Mouse (Mus musculus): ENCODE measurements around the gene Grn.

Gene Grn

GRCm38 (mm10) chr11:102425555-102426316, 4.4 kb upstream of the Grn start:
- no peak for DNase-seq (ENCODE audit: low spot score in 2 of 2)

- DNase-seq (ENCODE audit: low spot score in 2 of 2) = no peak
These were observed 1.1 kb upstream of the Grn start for GRCm38 (mm10) chr11:102428981-102429540.

GRCm38 (mm10) chr11:102429551-102429950, 564 bp upstream of the Grn start:
- no peak for DNase-seq (ENCODE audit: low spot score in 2 of 2)

- peak; percentile 74 to 75 for DNase-seq (ENCODE audit: low spot score in 2 of 2)
These were observed 1.0 kb downstream of the Grn start for GRCm38 (mm10) chr11:102431018-102431645.

GRCm38 (mm10) chr11:102431728-102432114, 1.6 kb downstream of the Grn start:
- DNase-seq (ENCODE audit: low spot score in 2 of 2) = no peak

- no peak for DNase-seq (ENCODE audit: low spot score in 2 of 2)
These were observed 2.2 kb downstream of the Grn start for GRCm38 (mm10) chr11:102432115-102432843.

GRCm38 (mm10) chr11:102432896-102433295, 2.8 kb downstream of the Grn start:
- no peak for DNase-seq (ENCODE audit: low spot score in 2 of 2)

- no peak for DNase-seq (ENCODE audit: low spot score in 2 of 2)
These were observed 3.8 kb downstream of the Grn start for GRCm38 (mm10) chr11:102433866-102434265.

- DNase-seq (ENCODE audit: low spot score in 2 of 2) = peak; percentile 60 to 77
These were observed 4.3 kb downstream of the Grn start for GRCm38 (mm10) chr11:102434406-102434805.

GRCm38 (mm10) chr11:102434816-102435705, 4.9 kb downstream of the Grn start:
- DNase-seq (ENCODE audit: low spot score in 2 of 2) = no peak

- no peak for DNase-seq (ENCODE audit: low spot score in 2 of 2)
These were observed 5.8 kb downstream of the Grn start for GRCm38 (mm10) chr11:102435754-102436470.

GRCm38 (mm10) chr11:102436471-102436790, 6.3 kb downstream of the Grn start:
- DNase-seq (ENCODE audit: low spot score in 2 of 2) = no peak

- no peak for DNase-seq (ENCODE audit: low spot score in 2 of 2)
These were observed 7.3 kb downstream of the Grn start for GRCm38 (mm10) chr11:102437120-102438061.

- DNase-seq (ENCODE audit: low spot score in 2 of 2) = peak in 1 of 2 experiments; percentile 59
These were observed 8.3 kb downstream of the Grn start for GRCm38 (mm10) chr11:102438212-102439092.

GRCm38 (mm10) chr11:102439093-102440082, 9.3 kb downstream of the Grn start:
- DNase-seq (ENCODE audit: low spot score in 2 of 2) = no peak

GRCm38 (mm10) chr11:102440255-102440654, 10.1 kb downstream of the Grn start:
- DNase-seq (ENCODE audit: low spot score in 2 of 2) = no peak

- no peak for DNase-seq (ENCODE audit: low spot score in 2 of 2)
These were observed 11.3 kb downstream of the Grn start for GRCm38 (mm10) chr11:102441434-102441833.

Data from urinary bladder, adult 18-20 months (tissue).